Mouse (Mus musculus) embryonic fibroblast, embryonic 13.5 days (primary cell): Measurements from ENCODE around the gene Gadd45gip1. TPM values are rescaled to one million over a fixed set of nuclear protein-coding genes. Genes with fewer than 3 reads are reported as not detected.

Source experiments
- H3K27ac ChIP-seq: 2 replicates; pipeline ENCODE4 v1.5.1; 2012; ENCODE audit warnings: low read length, control low read depth, inconsistent platforms; ENCODE audit not compliant: insufficient read depth
- H3K4me1 ChIP-seq: 2 replicates; pipeline ENCODE4 v1.6.1; 2011; ENCODE audit warnings: low read length; ENCODE audit not compliant: control insufficient read depth, insufficient read depth
- H3K4me3 ChIP-seq: 2 replicates; pipeline ENCODE4 v1.5.1; 2011; ENCODE audit warnings: mild to moderate bottlenecking, control low read depth, low read length; ENCODE audit not compliant: insufficient read depth
- CTCF ChIP-seq: IDR thresholded peaks from 2 replicates; pipeline ENCODE4 v1.5.1; 2011; ENCODE audit warnings: mild to moderate bottlenecking, control low read depth, low read length, moderate library complexity, borderline replicate concordance; ENCODE audit not compliant: insufficient read depth
- POLR2A ChIP-seq: IDR thresholded peaks from 2 replicates; pipeline ENCODE4 v1.6.1; 2011; ENCODE audit warnings: low read depth, mild to moderate bottlenecking, control low read depth, low read length, moderate library complexity
- polyA plus RNA-seq: library from polyadenylated mRNA; stranded (reverse); fragments of >200 nt; gene quantifications from 2 replicates; pipeline ENCODE4 v1.2.4, GENCODE M21; 2011; ENCODE audit warnings: low read depth; ENCODE audit not compliant: missing spikeins, insufficient read length

Gadd45gip1 gene
- 11.7 and 12.6 TPM in 2 replicates for polyA plus RNA-seq

- Histone ChIP-seq H3K4me3 (peak within 1 kb of the TSS; percentile 91), H3K27ac (peak within 1 kb of the TSS; percentile 59), H3K4me1 (no peaks in the 10 kb centered on the region)
- TF ChIP-seq CTCF (no peak), POLR2A (no peak)
These were observed at the start of gene Gadd45gip1 for GRCm38 (mm10) chr8:84831490-84831889. TSS of gene Gadd45gip1 (plus strand) at chr8:84831522.

- TF ChIP-seq POLR2A (no peak), CTCF (no peak)
- Histone ChIP-seq H3K27ac (peak overlapping the region; percentile 60), H3K4me3 (no peak overlapping the region), H3K4me1 (peaks cover 36% of the 10 kb centered on the region)
These were observed 49.4 kb upstream of the Gadd45gip1 start for GRCm38 (mm10) chr8:84781686-84782505.

- Histone ChIP-seq H3K27ac (peak overlapping the region; percentile 60), H3K4me1 (peaks cover 41% of the 10 kb centered on the region), H3K4me3 (no peak overlapping the region)
- no peak for TF ChIP-seq POLR2A
- TF ChIP-seq CTCF, result no peak
These were observed 48.6 kb upstream of the Gadd45gip1 start for GRCm38 (mm10) chr8:84782680-84783079.

- no peak for TF ChIP-seq CTCF
- TF ChIP-seq POLR2A, result no peak
- peak overlapping the region; percentile 88 for H3K27ac ChIP-seq
- H3K4me3 ChIP-seq, result no peak overlapping the region
- H3K4me1 ChIP-seq, result peaks cover 42% of the 10 kb centered on the region
These were observed 48.0 kb upstream of the Gadd45gip1 start for GRCm38 (mm10) chr8:84783198-84783918.

GRCm38 (mm10) chr8:84783919-84784581 lies 47.3 kb upstream of the Gadd45gip1 start:
- peak overlapping the region; percentile 88 for H3K27ac ChIP-seq
- peaks cover 45% of the 10 kb centered on the region for H3K4me1 ChIP-seq
- H3K4me3 ChIP-seq, result peak overlapping the region; percentile 23
- TF ChIP-seq POLR2A (no peak), CTCF (no peak)

- Histone ChIP-seq H3K4me1 (peaks cover 50% of the 10 kb centered on the region), H3K4me3 (peak overlapping the region; percentile 23), H3K27ac (peak overlapping the region; percentile 88)
- no peak for TF ChIP-seq CTCF
- no peak; the same call in 1 of the 2 replicates for TF ChIP-seq POLR2A
These were observed 46.4 kb upstream of the Gadd45gip1 start for GRCm38 (mm10) chr8:84784681-84785505.

- TF ChIP-seq POLR2A (no peak), CTCF (no peak)
- H3K4me1 ChIP-seq, result peaks cover 50% of the 10 kb centered on the region
- no peak overlapping the region for H3K4me3 ChIP-seq
- H3K27ac ChIP-seq, result peak overlapping the region; percentile 88
These were observed 45.9 kb upstream of the Gadd45gip1 start for GRCm38 (mm10) chr8:84785506-84785755.

GRCm38 (mm10) chr8:84785756-84786677 lies 45.3 kb upstream of the Gadd45gip1 start:
- Histone ChIP-seq H3K4me1 (peaks cover 51% of the 10 kb centered on the region), H3K4me3 (no peak overlapping the region), H3K27ac (peak overlapping the region; percentile 88)
- TF ChIP-seq POLR2A (peak; percentile 35), CTCF (no peak)
